Mouse (Mus musculus): ENCODE measurements at regions not wholly inside any gene's neighbourhood (a gene's known extent, or its start where the extent isn't known, plus 50 kb on each side); places are given as distances from the start of the nearest gene placed in this dataset.
A peak's percentile ranks its signal among the peaks of the same experiment; 100 is the strongest.
"Not testable (repeated sequence)": the region's sequence is repeated elsewhere in the genome, so short reads cannot be mapped to it uniquely, and the experiment has no call there.

- DNase-seq (ENCODE audit: low read depth, low spot score): no peak
- WGBS: 61% methylated on average over 10 of the region's 10 CpGs
These were observed 194.5 kb upstream of the Pkdcc start for GRCm38 (mm10) chr17:83020576-83020975.

GRCm38 (mm10) chr17:83025340-83025816, 189.7 kb upstream of the Pkdcc start:
- 11% methylated on average over 5 of the region's 5 CpGs for WGBS
- peak; percentile 45 for DNase-seq (ENCODE audit: low read depth, low spot score)

GRCm38 (mm10) chr17:83034914-83035573, 180.0 kb upstream of the Pkdcc start:
- no peak for DNase-seq (ENCODE audit: low read depth, low spot score)
- WGBS: 56% methylated on average over 6 of the region's 6 CpGs

DNA sequence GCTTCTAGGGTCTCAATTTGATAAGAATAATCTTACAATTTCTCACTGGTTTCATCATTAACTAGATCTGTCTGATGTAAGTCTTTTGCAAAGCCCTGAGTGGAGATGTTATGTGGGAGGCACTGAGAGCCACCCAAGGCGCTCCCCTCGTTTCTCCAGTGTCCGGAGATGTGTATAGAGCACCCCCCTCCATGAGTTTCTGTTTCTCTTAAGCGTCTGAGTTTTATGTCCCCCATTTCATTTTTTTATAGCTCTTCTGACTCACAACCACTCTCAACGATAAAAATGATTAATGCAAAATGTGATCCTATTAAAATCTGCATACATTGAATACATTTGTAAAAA, 179.5 kb upstream of the Pkdcc start:
- DNase-seq (ENCODE audit: low read depth, low spot score): no peak
- 47% methylated on average over 5 of the region's 5 CpGs for WGBS

- DNase-seq (ENCODE audit: low read depth, low spot score): no peak
- 91% methylated on average over 3 of the region's 3 CpGs for WGBS
These were observed 175.5 kb upstream of the Pkdcc start for GRCm38 (mm10) chr17:83039563-83039962.

DNA sequence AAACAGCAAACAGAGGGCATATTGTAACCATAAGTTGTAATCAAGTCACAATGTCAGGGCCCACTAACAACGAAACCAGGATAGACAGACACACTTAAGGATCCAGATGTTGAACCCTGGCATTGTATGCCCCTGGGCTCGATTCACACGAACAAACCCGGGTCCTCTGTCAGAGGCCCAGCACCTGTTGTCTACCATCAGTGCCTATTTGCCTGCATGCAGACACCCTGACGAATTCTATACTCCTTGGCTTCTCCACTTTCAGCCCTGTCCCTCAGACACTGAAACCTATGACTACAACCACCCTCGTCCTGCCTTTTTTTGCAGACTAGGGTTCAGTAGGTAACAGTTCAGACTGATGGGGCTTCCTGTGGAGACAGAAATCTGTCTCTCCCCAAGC, 170.6 kb upstream of the Pkdcc start:
- DNase-seq (ENCODE audit: low read depth, low spot score): no peak
- 88% methylated on average over 6 of the region's 6 CpGs for WGBS

- 83% methylated on average over 13 of the region's 13 CpGs for WGBS
- DNase-seq (ENCODE audit: low read depth, low spot score): no peak
These were observed 165.0 kb upstream of the Pkdcc start for GRCm38 (mm10) chr17:83049972-83050535.

DNA sequence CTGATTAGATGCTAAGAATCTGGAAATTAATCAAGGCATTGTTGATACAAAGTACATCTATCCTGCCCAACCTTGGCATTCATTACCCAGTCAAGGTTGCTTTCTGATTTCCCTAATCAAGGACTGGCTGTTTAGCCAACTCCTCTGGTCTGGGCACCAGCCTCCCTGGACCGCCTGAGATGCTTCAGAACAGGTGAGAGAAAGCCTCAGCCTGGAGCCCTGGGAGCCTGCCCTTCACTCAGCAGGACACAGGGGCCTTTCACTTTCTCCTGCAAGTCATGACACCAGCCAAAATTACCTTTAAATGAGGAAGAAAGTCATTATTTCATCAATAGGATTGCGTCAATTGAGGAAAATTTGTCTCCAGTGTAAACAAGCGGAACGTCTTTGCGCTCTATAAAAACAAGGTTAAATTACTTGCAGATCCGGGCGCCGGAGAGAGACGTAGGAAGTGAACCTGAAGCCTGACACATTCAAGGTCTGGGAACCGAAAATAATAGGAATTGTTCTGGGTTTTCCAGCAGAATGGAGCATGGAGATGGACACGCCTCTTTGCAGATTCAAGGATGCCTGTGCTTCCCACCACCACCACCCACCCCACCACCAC, 164.4 kb upstream of the Pkdcc start:
- 80% methylated on average over 11 of the region's 11 CpGs for WGBS
- DNase-seq (ENCODE audit: low read depth, low spot score): no peak

- no peak for DNase-seq (ENCODE audit: low read depth, low spot score)
- WGBS: 88% methylated on average over 6 of the region's 6 CpGs
These were observed 162.4 kb upstream of the Pkdcc start for GRCm38 (mm10) chr17:83052613-83053140.

- DNase-seq (ENCODE audit: low read depth, low spot score): no peak
These were observed 157.3 kb upstream of the Pkdcc start for GRCm38 (mm10) chr17:83057832-83058231.

GRCm38 (mm10) chr17:83061843-83062242, 153.2 kb upstream of the Pkdcc start:
- 81% methylated on average over 6 of the region's 6 CpGs for WGBS

More at GRCm38 (mm10) chr17:83057832-83058231, 157.3 kb upstream of the Pkdcc start:
- WGBS: 13% methylated on average over 3 of the region's 3 CpGs

DNA sequence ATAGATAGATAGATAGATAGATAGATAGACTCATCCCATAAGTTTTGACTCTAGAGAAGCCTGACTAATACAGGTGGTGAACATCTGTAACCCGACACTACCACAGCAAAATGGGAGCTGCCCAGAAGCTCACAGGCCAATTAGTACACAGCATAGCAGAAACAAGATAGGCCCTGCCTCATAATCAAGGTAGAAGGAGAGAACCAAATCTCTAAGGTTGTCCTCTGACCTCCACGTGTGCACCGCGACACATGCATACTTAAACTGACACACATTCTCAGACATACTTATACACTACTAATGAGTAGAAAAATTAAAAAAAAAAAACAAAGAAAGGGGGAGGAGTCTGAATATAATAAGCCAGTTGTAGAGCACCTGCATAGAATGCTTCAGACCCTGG, 151.2 kb upstream of the Pkdcc start:
- DNase-seq (ENCODE audit: low read depth, low spot score): no peak
- WGBS: 58% methylated on average over 4 of the region's 4 CpGs

More at GRCm38 (mm10) chr17:83061843-83062242, 153.2 kb upstream of the Pkdcc start:
- DNase-seq (ENCODE audit: low read depth, low spot score): no peak

DNA sequence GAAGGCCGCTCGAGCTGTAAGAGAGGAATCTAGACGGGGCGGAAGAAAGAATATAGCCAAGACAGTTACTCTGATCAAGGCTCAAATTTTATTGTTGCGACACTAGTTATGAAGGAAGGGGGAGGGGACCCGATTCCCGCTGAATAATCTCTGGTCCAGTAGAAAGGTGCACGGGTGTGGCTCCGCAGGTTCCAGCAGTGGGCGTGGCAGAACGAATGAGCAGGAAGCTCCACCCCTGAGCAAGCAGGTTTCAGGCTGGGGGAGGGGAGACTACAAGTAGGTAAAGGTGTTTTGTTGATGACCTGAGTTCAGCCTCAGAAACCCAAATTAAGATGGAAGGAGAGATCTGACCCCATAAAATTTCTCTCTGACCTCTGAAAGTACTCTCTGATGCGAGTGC, 150.7 kb upstream of the Pkdcc start:
- DNase-seq (ENCODE audit: low read depth, low spot score): not testable (repeated sequence)
- WGBS: 24% methylated on average over 12 of the region's 12 CpGs

- 70% methylated on average over 4 of the region's 4 CpGs for WGBS
- DNase-seq (ENCODE audit: low read depth, low spot score): no peak
These were observed 145.8 kb upstream of the Pkdcc start for GRCm38 (mm10) chr17:83069246-83069645.

- no peak for DNase-seq (ENCODE audit: low read depth, low spot score)
- 81% methylated on average over 6 of the region's 6 CpGs for WGBS
These were observed 143.3 kb upstream of the Pkdcc start for GRCm38 (mm10) chr17:83071746-83072145.

- no peak for DNase-seq (ENCODE audit: low read depth, low spot score)
- WGBS: 84% methylated on average over 4 of the region's 4 CpGs
These were observed 142.9 kb upstream of the Pkdcc start for GRCm38 (mm10) chr17:83072175-83072574.

GRCm38 (mm10) chr17:83074893-83075292, 140.2 kb upstream of the Pkdcc start:
- DNase-seq (ENCODE audit: low read depth, low spot score): no peak
- 64% methylated on average over 5 of the region's 5 CpGs for WGBS

GRCm38 (mm10) chr17:83077737-83078600, 137.1 kb upstream of the Pkdcc start:
- no peak for DNase-seq (ENCODE audit: low read depth, low spot score)
- 75% methylated on average over 17 of the region's 17 CpGs for WGBS

DNA sequence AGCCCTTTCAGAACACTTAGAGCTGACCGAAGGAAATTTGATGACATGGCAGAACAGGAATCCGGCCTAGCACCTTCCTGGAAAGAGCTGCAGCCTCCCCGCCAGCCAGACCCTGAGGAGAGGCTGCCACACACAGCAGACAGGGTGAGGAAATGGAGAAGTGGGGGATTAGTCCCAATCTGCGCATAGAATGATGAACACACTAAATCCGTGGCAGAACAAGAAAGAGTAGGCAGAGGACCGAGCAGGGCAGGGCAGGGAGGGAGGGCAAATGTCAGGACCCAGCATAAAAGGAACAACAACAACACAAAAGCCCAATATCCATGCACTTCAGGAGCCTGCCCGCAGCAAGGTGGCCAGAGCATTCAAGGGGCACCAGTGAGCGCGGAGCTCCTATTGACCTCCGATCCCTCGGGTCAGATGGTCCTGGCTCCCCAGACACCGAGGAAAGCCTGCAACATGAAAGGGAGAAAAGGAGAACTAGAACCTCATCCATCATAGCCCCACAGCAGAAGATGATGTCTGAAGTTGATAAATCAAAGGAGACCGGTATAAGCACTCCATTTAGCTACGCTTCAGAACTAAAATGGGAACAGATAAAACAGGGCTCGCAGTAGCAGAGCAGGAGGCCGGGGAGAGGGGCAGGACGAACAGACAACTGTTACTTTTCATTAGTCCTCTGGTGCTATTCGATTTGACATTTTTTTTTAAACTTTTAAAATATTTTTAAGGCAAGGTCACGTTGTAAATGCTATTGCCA, 136.3 kb upstream of the Pkdcc start:
- WGBS: 69% methylated on average over 19 of the region's 19 CpGs
- DNase-seq (ENCODE audit: low read depth, low spot score): no peak
